Mouse (Mus musculus) small intestine, adult 10 weeks (tissue): ENCODE data around the gene Gda. TPM values are rescaled to one million over a fixed set of nuclear protein-coding genes. Genes with fewer than 3 reads are reported as not detected.

Source experiments
- polyA plus RNA-seq: library from polyadenylated mRNA; stranded (reverse); fragments of 350-450 nt; fragmentation: Illumina TruSeq; extraction: RNeasy Lipid Tissue Mini Kit (QIAGEN cat#74804); gene quantifications from one replicate; pipeline ENCODE4 v1.2.3, GENCODE M21; 2014; ENCODE audit warnings: low replicate concordance

Gda gene
- polyA plus RNA-seq, result 2,167 TPM

GRCm38 (mm10) chr19:21473345-21473744, at the start of gene Gda:
Gene Gda, minus strand, starts transcription at chr19:21473445.

Other genes with a start within 250 kb of the Gda start
- 292 TPM for gene Zfand5, start 201.2 kb downstream of the Gda start, polyA plus RNA-seq
- 118 TPM for gene 1110059E24Rik, start 179.5 kb upstream of the Gda start, polyA plus RNA-seq
- 109 TPM for gene Abhd17b, start 179.7 kb upstream of the Gda start, polyA plus RNA-seq